Mouse (Mus musculus): ENCODE measurements at regions not wholly inside any gene's neighbourhood (a gene's known extent, or its start where the extent isn't known, plus 50 kb on each side); places are given as distances from the start of the nearest gene placed in this dataset.

DNA sequence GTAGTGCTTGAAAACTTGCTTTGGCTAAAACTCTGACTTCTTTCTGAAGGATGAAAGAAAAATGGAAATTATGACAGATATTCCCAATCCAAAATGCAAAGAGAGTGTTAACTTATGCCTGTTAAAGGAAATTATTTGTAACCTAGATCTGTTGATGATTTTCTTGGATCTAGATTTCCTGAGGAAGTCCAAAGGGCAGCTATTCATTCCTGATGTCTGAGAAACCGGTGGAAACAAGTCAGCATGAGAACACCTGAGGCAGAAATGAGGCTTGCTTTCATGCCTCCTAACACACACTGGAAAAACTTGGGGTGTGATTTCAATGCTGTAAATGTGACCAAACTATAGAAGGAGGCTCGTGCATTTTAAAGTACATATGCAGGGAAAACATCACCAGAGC, 432.9 kb upstream of the Ube2e3 start:
- no peak overlapping the region for H3K4me3 ChIP-seq (ENCODE audit: low read depth, low read length)
- no peak overlapping the region for H3K27ac ChIP-seq (ENCODE audit: low read depth, low read length)
- 68% methylated on average over 2 of the region's 2 CpGs for WGBS (ENCODE audit: insufficient replicate concordance)
- ATAC-seq (replicated peaks; ENCODE audit: insufficient number of reproducible peaks, low FRiP score, low TSS enrichment) = no peak
- no peaks in the 10 kb centered on the region for H3K36me3 ChIP-seq (ENCODE audit: control insufficient read depth, insufficient read depth, low read length)
- no peaks in the 10 kb centered on the region for H3K9me3 ChIP-seq (replicated peaks; ENCODE audit: control insufficient read depth, low read length)
- no peaks in the 10 kb centered on the region for H3K27me3 ChIP-seq (ENCODE audit: control insufficient read depth, insufficient read depth, low read length)
- no peaks in the 10 kb centered on the region for H3K4me1 ChIP-seq (ENCODE audit: control insufficient read depth, insufficient read depth, low read length)
- no peak overlapping the region for H3K9ac ChIP-seq (ENCODE audit: low read depth, low read length)
- H3K4me2 ChIP-seq = no peak overlapping the region

GRCm38 (mm10) chr2:78427659-78428336, 440.1 kb upstream of the Ube2e3 start:
- no peak for ATAC-seq (replicated peaks; ENCODE audit: insufficient number of reproducible peaks, low FRiP score, low TSS enrichment)

DNA sequence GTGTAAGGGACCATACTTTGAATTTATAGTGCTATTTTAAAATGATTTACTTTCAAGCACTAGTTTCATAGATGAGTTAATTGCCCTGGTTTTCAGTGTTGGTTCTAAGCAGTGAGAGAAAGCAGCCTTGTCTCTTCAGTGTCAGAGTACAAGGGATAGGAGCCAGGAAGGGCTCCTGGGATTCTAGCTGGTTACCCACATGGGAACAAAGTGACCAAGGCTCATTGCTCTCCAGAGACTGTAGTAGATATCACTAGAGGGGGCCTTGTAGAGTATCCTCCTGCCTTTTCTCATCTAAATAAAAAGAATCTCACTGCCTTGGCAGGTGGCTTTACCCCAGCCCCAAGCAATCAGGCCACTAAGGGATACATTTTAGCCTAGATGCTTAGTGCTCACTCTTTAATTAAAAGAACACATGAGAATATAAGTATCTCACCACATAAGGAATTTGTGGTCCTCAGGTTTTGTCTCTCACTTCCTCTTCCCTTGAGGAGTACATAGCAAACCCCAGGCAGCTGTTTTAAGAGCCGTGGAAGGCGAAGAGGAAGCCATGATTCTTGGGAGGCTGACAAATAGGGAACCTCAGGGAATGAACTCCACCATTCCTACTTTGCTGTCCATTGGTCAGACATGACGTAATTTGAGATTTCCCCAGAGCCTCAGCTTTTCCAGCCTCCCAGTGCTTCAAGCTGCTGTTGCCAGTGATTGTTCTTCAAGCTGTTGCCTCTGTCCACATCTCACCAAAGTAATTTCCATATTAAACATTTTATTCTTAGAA, 449.2 kb upstream of the Ube2e3 start:
- ATAC-seq (replicated peaks; ENCODE audit: insufficient number of reproducible peaks, low FRiP score, low TSS enrichment) = no peak
- H3K4me1 ChIP-seq (ENCODE audit: control insufficient read depth, insufficient read depth, low read length) = no peaks in the 10 kb centered on the region
- no peak overlapping the region for H3K4me3 ChIP-seq (ENCODE audit: low read depth, low read length)
- no peak overlapping the region for H3K9ac ChIP-seq (ENCODE audit: low read depth, low read length)
- 70% methylated on average over 3 of the region's 3 CpGs for WGBS (ENCODE audit: insufficient replicate concordance)
- no peaks in the 10 kb centered on the region for H3K9me3 ChIP-seq (replicated peaks; ENCODE audit: control insufficient read depth, low read length)
- H3K27me3 ChIP-seq (ENCODE audit: control insufficient read depth, insufficient read depth, low read length) = no peaks in the 10 kb centered on the region
- no peaks in the 10 kb centered on the region for H3K36me3 ChIP-seq (ENCODE audit: control insufficient read depth, insufficient read depth, low read length)
- H3K4me2 ChIP-seq = no peak overlapping the region
- H3K27ac ChIP-seq (ENCODE audit: low read depth, low read length) = no peak overlapping the region

More at GRCm38 (mm10) chr2:78427659-78428336, 440.1 kb upstream of the Ube2e3 start:
- Histone ChIP-seq H3K9ac (ENCODE audit: low read depth, low read length) (no peak overlapping the region), H3K27me3 (ENCODE audit: control insufficient read depth, insufficient read depth, low read length) (no peaks in the 10 kb centered on the region), H3K4me3 (ENCODE audit: low read depth, low read length) (no peak overlapping the region), H3K4me1 (ENCODE audit: control insufficient read depth, insufficient read depth, low read length) (no peaks in the 10 kb centered on the region), H3K36me3 (ENCODE audit: control insufficient read depth, insufficient read depth, low read length) (no peaks in the 10 kb centered on the region), H3K4me2 (no peak overlapping the region), H3K9me3 (replicated peaks; ENCODE audit: control insufficient read depth, low read length) (no peaks in the 10 kb centered on the region), H3K27ac (ENCODE audit: low read depth, low read length) (no peak overlapping the region)

- H3K9ac ChIP-seq (ENCODE audit: low read depth, low read length) = no peak overlapping the region
- no peaks in the 10 kb centered on the region for H3K27me3 ChIP-seq (ENCODE audit: control insufficient read depth, insufficient read depth, low read length)
- no peak overlapping the region for H3K4me3 ChIP-seq (ENCODE audit: low read depth, low read length)
- H3K4me1 ChIP-seq (ENCODE audit: control insufficient read depth, insufficient read depth, low read length) = no peaks in the 10 kb centered on the region
- H3K36me3 ChIP-seq (ENCODE audit: control insufficient read depth, insufficient read depth, low read length) = no peaks in the 10 kb centered on the region
- H3K27ac ChIP-seq (ENCODE audit: low read depth, low read length) = no peak overlapping the region
- no peak for ATAC-seq (replicated peaks; ENCODE audit: insufficient number of reproducible peaks, low FRiP score, low TSS enrichment)
- H3K4me2 ChIP-seq = no peak overlapping the region
- H3K9me3 ChIP-seq (replicated peaks; ENCODE audit: control insufficient read depth, low read length) = no peaks in the 10 kb centered on the region
- 46% methylated on average over 2 of the region's 2 CpGs for WGBS (ENCODE audit: insufficient replicate concordance)
These were observed 451.3 kb upstream of the Ube2e3 start for GRCm38 (mm10) chr2:78416574-78417109.

DNA sequence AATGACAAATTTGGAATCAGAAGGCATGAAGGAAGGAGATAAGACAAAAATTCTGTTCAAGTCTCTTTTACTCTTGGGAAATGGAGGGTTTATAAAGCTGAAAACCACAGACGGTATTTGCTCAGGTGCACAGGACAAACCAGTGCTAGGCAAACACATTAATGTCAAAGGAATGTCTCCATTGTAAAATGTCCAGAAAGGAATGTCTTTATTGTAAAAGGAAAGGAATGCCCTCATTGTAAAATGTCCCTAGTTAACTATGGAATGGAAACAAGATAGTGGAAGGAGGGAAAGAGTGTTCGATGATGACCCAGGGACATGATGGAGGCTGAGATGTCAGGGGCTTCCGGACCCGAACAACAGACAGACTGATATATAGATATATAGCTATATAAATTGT, 454.9 kb upstream of the Ube2e3 start:
- WGBS (ENCODE audit: insufficient replicate concordance) = 86% methylated on average over 4 of the region's 4 CpGs
- H3K4me2 ChIP-seq = no peak overlapping the region
- H3K27ac ChIP-seq (ENCODE audit: low read depth, low read length) = no peak overlapping the region
- no peaks in the 10 kb centered on the region for H3K4me1 ChIP-seq (ENCODE audit: control insufficient read depth, insufficient read depth, low read length)
- no peak overlapping the region for H3K9ac ChIP-seq (ENCODE audit: low read depth, low read length)
- no peak for ATAC-seq (replicated peaks; ENCODE audit: insufficient number of reproducible peaks, low FRiP score, low TSS enrichment)
- H3K9me3 ChIP-seq (replicated peaks; ENCODE audit: control insufficient read depth, low read length) = no peaks in the 10 kb centered on the region
- no peaks in the 10 kb centered on the region for H3K36me3 ChIP-seq (ENCODE audit: control insufficient read depth, insufficient read depth, low read length)
- H3K4me3 ChIP-seq (ENCODE audit: low read depth, low read length) = no peak overlapping the region
- no peaks in the 10 kb centered on the region for H3K27me3 ChIP-seq (ENCODE audit: control insufficient read depth, insufficient read depth, low read length)

DNA sequence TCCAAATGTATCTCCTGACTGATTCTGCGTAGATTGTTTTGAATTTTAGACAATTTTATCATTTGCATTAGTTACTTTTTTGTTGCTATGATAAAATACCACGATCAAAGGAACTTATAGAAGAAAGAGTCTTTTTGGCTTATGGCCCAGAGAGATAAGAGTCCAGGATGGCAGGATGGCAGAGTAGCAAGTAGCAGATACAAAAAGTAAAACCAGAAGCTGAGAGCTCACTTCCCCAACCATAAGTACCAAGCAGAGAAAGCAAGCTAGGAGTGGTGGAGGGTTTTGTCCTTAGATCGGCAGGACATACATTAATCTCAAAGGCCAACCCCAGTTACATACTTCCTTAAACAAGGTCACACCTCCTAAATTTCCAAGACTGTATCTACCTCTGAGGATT, 457.7 kb upstream of the Cwc22 start:
- WGBS (ENCODE audit: insufficient replicate concordance) = 65% methylated on average over 3 of the region's 3 CpGs
- Histone ChIP-seq H3K9me3 (replicated peaks; ENCODE audit: control insufficient read depth, low read length) (no peaks in the 10 kb centered on the region), H3K4me2 (no peak overlapping the region), H3K4me3 (ENCODE audit: low read depth, low read length) (no peak overlapping the region), H3K36me3 (ENCODE audit: control insufficient read depth, insufficient read depth, low read length) (no peaks in the 10 kb centered on the region), H3K27ac (ENCODE audit: low read depth, low read length) (no peak overlapping the region), H3K27me3 (ENCODE audit: control insufficient read depth, insufficient read depth, low read length) (no peaks in the 10 kb centered on the region), H3K4me1 (ENCODE audit: control insufficient read depth, insufficient read depth, low read length) (no peaks in the 10 kb centered on the region), H3K9ac (ENCODE audit: low read depth, low read length) (no peak overlapping the region)
- no peak for ATAC-seq (replicated peaks; ENCODE audit: insufficient number of reproducible peaks, low FRiP score, low TSS enrichment)

DNA sequence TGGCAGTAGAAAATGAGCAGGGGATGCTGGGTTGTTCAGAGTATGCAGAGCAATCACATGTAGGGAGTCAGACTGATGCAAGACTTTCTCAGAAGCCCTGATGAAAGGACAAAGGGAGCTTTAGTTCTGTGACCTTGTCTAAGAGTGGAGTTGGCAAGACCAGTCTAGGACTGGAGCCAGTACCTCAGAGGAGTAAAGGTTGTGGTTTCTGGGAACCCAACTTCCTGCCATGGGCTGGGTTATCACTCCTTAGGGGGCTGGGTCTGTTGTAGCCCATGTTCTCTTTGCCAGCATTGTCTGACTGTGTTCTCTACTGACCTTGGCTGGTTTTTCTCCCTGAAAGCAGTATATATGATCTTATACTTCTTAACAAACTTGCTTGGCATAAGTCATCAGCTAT, 453.1 kb upstream of the Cwc22 start:
- no peaks in the 10 kb centered on the region for H3K4me1 ChIP-seq (ENCODE audit: control insufficient read depth, insufficient read depth, low read length)
- H3K4me3 ChIP-seq (ENCODE audit: low read depth, low read length) = no peak overlapping the region
- H3K9ac ChIP-seq (ENCODE audit: low read depth, low read length) = no peak overlapping the region
- no peak for ATAC-seq (replicated peaks; ENCODE audit: insufficient number of reproducible peaks, low FRiP score, low TSS enrichment)
- H3K27ac ChIP-seq (ENCODE audit: low read depth, low read length) = no peak overlapping the region
- H3K9me3 ChIP-seq (replicated peaks; ENCODE audit: control insufficient read depth, low read length) = no peaks in the 10 kb centered on the region
- no peaks in the 10 kb centered on the region for H3K27me3 ChIP-seq (ENCODE audit: control insufficient read depth, insufficient read depth, low read length)
- no peaks in the 10 kb centered on the region for H3K36me3 ChIP-seq (ENCODE audit: control insufficient read depth, insufficient read depth, low read length)
- H3K4me2 ChIP-seq = no peak overlapping the region

GRCm38 (mm10) chr2:78396924-78397323, 450.7 kb upstream of the Cwc22 start:
- Histone ChIP-seq H3K4me3 (ENCODE audit: low read depth, low read length) (no peak overlapping the region), H3K27me3 (ENCODE audit: control insufficient read depth, insufficient read depth, low read length) (no peaks in the 10 kb centered on the region), H3K27ac (ENCODE audit: low read depth, low read length) (no peak overlapping the region), H3K36me3 (ENCODE audit: control insufficient read depth, insufficient read depth, low read length) (no peaks in the 10 kb centered on the region), H3K4me2 (no peak overlapping the region), H3K4me1 (ENCODE audit: control insufficient read depth, insufficient read depth, low read length) (no peaks in the 10 kb centered on the region), H3K9ac (ENCODE audit: low read depth, low read length) (no peak overlapping the region), H3K9me3 (replicated peaks; ENCODE audit: control insufficient read depth, low read length) (no peaks in the 10 kb centered on the region)
- 71% methylated on average over 3 of the region's 3 CpGs for WGBS (ENCODE audit: insufficient replicate concordance)
- no peak for ATAC-seq (replicated peaks; ENCODE audit: insufficient number of reproducible peaks, low FRiP score, low TSS enrichment)

DNA sequence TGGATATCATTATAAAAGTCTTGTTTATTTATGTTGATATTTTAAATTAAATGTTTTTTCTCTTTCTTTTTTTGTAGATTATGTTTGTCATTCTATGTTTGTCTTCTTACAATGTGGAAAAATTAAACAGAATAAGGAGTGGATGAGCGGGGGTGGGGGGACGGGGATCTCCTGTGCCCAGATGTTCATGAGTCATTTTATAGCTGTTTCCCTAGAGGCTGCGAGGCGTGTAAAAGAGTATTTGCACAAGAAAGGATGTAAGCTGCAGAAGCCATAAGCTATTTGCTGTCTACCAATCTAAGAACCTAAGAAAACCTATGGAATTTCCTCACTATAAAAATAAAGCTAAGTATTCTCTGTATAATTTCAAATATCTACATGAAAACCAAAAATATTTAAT, 446.9 kb upstream of the Cwc22 start:
- Histone ChIP-seq H3K4me3 (ENCODE audit: low read depth, low read length) (no peak overlapping the region), H3K36me3 (ENCODE audit: control insufficient read depth, insufficient read depth, low read length) (no peaks in the 10 kb centered on the region), H3K4me1 (ENCODE audit: control insufficient read depth, insufficient read depth, low read length) (no peaks in the 10 kb centered on the region), H3K27me3 (ENCODE audit: control insufficient read depth, insufficient read depth, low read length) (no peaks in the 10 kb centered on the region), H3K27ac (ENCODE audit: low read depth, low read length) (no peak overlapping the region), H3K4me2 (no peak overlapping the region), H3K9me3 (replicated peaks; ENCODE audit: control insufficient read depth, low read length) (no peaks in the 10 kb centered on the region), H3K9ac (ENCODE audit: low read depth, low read length) (no peak overlapping the region)
- no peak for ATAC-seq (replicated peaks; ENCODE audit: insufficient number of reproducible peaks, low FRiP score, low TSS enrichment)
- 82% methylated on average over 4 of the region's 4 CpGs for WGBS (ENCODE audit: insufficient replicate concordance)

All from heart, embryonic 11.5 days (tissue).